Mouse (Mus musculus): ENCODE data around the gene Ptprj. TPM values are rescaled to one million over a fixed set of nuclear protein-coding genes. Genes with fewer than 3 reads are reported as not detected.
A peak's percentile ranks its signal among the peaks of the same experiment; 100 is the strongest.

Gene Ptprj
- total RNA-seq (2021), result 10 to 100 TPM; 15.0 to 18.1 TPM
- long read RNA-seq, experiment 1, partial matches to known transcripts, result 0 of 3 reads
- long read RNA-seq, experiment 1, other reads (novel, unspliced or antisense), result 3 of 3 reads
- long read RNA-seq, experiment 2, partial matches to known transcripts, result 0 of 4 reads
- long read RNA-seq, experiment 2, other reads (novel, unspliced or antisense), result 4 of 4 reads

- DNase-seq (ENCODE audit: low spot score in 2 of 2), result peak; percentile 70 to 71
These were observed at the start of gene Ptprj for GRCm38 (mm10) chr2:90580236-90581005. Gene Ptprj, minus strand, starts transcription at chr2:90580647.

DNA sequence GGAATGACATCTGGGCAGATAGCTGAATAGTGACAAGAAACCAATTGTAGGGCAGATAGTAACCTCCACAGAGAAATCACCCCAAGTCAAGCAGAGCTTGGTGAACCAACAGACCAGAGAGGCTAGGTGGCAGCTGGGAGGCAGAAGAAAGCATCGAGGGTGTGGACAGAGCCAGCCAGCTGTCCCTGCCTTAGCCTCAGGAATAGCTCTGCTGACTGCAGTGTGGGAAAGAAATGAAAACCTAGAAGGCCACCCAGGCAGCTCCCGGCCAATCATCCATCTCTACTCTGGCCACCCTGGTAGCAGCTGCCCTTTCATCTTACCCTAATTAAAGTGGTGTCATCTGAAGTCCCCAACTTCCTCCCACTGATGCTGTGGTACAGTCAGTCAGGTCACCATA is 49.1 kb upstream of the Ptprj start:
- no peak for DNase-seq (ENCODE audit: low spot score in 2 of 2)

DNA sequence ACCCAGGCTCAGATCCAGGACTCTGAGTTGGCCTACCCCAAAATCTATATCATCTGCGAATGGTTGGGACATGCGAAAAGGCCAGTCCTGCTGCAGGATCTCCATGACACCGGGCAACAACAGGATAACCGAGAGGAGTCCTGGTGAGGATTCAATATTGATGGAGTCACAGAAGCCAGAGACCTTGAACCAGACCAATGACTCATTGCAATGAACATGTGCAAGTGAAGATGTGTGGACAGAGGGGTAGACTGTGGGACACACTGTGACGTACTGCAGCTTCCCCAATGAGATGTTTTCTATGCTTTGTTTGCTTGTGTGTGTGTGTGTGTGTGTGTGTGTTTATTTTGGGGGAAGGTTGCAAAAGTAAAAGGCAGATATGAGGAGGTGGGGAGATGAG is 47.8 kb upstream of the Ptprj start:
- no peak for DNase-seq (ENCODE audit: low spot score in 2 of 2)

- peak; percentile 42 to 57 for DNase-seq (ENCODE audit: low spot score in 2 of 2)
These were observed 44.5 kb upstream of the Ptprj start for GRCm38 (mm10) chr2:90624920-90625319.

GRCm38 (mm10) chr2:90624339-90624738 is 43.9 kb upstream of the Ptprj start:
- DNase-seq (ENCODE audit: low spot score in 2 of 2), result no peak

- DNase-seq (ENCODE audit: low spot score in 2 of 2), result no peak
These were observed 40.4 kb upstream of the Ptprj start for GRCm38 (mm10) chr2:90620815-90621214.

GRCm38 (mm10) chr2:90619648-90620047 is 39.2 kb upstream of the Ptprj start:
- DNase-seq (ENCODE audit: low spot score in 2 of 2), result no peak

DNA sequence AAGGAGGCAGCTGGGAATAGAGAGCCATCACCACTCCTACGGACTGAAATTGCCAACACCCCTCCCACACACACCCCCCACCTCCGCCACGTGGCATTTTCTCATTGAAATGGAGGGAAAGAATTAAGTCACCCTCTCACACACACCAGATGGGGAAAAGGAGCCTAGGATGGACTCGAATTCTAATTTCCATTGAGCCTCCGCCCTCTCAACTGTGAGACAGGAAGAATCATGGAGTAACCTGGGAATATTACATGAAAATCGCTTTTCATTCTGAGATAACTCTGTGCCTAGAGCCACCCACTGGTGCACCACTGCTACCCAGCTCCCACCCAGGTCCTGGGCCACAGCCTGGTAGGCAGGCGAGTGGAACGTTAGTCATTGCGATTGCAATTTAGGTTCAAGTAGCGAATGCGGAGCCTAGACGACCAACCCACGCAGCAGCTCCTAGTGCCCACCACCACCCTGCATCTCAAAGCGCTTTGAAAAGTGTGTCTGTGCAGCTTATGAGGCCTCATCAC is 34.3 kb upstream of the Ptprj start:
- DNase-seq (ENCODE audit: low spot score in 2 of 2), result no peak

DNA sequence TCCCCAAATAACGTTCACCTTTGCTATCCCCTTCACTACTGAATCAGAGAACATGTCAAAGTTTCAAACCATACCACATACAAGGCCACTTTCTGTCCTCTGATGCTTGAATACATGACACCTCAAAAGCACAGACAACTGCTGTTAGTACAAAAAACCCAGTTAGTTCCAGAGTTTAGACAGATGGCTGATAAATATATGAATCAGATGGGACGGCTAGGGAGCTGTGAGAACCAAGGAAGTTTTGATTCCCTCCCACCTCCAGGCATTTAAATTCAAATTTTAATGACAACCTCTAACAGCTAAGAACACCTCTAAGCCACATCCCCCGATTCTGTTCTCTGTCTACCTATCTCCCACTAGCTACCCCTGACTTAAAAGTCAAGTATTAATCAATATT is 33.1 kb upstream of the Ptprj start:
- DNase-seq (ENCODE audit: low spot score in 2 of 2), result no peak

- DNase-seq (ENCODE audit: low spot score in 2 of 2), result no peak
These were observed 32.6 kb upstream of the Ptprj start for GRCm38 (mm10) chr2:90613006-90613405.

- peak; percentile 68 to 78 for DNase-seq (ENCODE audit: low spot score in 2 of 2)
These were observed 31.6 kb upstream of the Ptprj start for GRCm38 (mm10) chr2:90611959-90612571.

DNA sequence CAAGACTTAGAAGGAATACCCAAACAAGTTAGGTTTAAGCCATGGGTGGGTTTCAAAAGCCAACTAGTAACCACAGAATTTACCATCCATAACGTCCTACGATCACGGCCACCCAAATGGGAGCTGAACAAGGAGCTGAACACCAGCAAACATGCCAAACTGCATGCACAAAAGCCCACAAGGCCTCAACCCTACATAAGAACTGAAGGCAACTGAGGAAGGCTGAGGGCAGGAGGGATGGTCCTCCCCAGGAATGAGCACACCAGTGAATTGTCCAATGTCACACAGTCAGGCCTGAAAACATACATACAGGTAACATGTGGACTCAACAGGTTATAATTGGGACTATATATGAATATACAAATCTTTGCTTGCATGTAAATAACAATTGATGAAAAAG is 20.6 kb upstream of the Ptprj start:
- no peak for DNase-seq (ENCODE audit: low spot score in 2 of 2)

- DNase-seq (ENCODE audit: low spot score in 2 of 2), result no peak
These were observed 7.7 kb upstream of the Ptprj start for GRCm38 (mm10) chr2:90588141-90588540.

DNA sequence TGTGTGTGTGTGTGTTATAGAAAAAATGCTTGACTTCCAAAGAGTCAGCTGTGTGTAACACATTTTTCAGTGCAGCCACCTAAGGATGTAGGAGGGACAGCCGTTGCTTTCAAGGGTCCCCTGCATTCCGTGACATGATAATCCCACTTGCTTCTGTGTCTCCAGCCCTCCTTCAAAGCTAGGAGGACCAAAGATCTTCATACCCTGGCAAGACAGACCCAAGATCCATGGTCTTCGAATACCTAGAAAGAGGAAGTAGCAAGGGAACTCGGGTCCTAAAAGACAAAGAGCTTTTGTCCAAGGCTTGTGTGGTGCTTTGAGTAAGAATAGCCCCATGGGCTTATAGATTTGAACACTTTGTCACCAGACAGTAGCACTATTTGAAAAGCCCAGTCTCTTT is 4.1 kb upstream of the Ptprj start:
- no peak for DNase-seq (ENCODE audit: low spot score in 2 of 2)

- no peak for DNase-seq (ENCODE audit: low spot score in 2 of 2)
These were observed 3.2 kb upstream of the Ptprj start for GRCm38 (mm10) chr2:90583628-90584131.

- no peak for DNase-seq (ENCODE audit: low spot score in 2 of 2)
These were observed 2.4 kb upstream of the Ptprj start for GRCm38 (mm10) chr2:90582814-90583213.

DNA sequence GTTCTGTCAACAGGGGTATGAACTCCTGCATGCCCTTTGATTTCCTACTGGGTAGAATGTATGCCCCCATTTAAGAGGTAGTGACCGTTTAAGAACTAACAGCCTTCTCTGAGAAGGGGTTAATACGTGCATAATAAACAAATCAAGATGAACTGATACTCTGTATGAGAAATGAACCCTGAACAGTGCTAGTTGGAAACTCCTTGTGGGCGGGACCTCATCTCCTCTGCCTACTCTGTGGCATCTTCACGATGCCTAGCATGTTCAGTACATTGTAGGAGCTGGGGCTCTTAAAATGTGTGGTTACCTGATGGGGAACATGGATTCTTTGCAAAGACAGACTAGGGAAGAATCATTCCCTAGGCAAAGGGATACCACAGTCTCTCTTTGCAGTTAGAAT is 1.9 kb upstream of the Ptprj start:
- no peak for DNase-seq (ENCODE audit: low spot score in 2 of 2)

DNA sequence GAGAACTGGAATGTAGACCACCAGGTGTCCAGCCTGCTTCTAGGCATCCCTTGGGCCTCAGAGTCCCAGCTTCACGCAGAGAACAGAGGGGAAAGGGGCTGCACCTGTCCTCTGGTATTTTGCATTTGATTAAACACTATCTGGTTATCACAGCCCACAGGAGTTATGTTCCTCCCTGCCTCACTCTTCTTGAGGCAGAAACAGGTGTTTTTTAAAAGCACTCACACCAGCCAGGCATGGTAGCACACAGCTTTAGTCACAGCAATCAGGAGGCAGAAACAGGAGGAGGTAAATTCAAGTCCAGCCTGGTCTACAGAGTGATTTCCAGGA is 1.3 kb upstream of the Ptprj start:
- DNase-seq (ENCODE audit: low spot score in 2 of 2), result no peak

- no peak for DNase-seq (ENCODE audit: low spot score in 2 of 2)
These were observed 754 bp upstream of the Ptprj start for GRCm38 (mm10) chr2:90581006-90581795.

DNA sequence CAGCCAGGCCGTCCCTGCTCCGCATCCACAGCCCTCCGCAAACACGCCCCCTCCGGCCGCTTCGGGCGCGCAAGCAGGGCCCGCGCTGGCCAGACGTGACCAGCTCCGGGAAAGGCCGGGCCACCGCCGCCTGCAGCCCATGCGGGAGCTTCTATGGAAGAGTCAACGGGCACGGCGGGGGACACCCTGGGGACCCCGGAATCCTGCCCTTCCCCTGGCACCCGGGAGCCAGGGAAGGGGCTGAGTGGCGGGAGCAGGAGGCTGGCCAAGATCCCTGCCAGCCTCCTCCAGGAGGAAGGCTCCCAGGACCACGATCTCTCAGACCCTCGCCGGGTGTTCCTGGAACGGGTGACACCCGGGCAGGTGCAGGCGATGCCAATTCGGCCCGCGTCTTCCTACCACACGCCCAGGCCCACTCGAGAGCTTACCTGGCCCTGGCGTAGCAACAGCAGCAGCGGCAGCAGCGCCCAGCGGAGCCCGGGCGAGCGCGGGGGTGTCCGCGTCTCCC is 665 bp downstream of the Ptprj start:
- peak; percentile 52 to 58 for DNase-seq (ENCODE audit: low spot score in 2 of 2)
